Mouse (Mus musculus): Measurements from ENCODE around the gene Ppp5c.

DNA sequence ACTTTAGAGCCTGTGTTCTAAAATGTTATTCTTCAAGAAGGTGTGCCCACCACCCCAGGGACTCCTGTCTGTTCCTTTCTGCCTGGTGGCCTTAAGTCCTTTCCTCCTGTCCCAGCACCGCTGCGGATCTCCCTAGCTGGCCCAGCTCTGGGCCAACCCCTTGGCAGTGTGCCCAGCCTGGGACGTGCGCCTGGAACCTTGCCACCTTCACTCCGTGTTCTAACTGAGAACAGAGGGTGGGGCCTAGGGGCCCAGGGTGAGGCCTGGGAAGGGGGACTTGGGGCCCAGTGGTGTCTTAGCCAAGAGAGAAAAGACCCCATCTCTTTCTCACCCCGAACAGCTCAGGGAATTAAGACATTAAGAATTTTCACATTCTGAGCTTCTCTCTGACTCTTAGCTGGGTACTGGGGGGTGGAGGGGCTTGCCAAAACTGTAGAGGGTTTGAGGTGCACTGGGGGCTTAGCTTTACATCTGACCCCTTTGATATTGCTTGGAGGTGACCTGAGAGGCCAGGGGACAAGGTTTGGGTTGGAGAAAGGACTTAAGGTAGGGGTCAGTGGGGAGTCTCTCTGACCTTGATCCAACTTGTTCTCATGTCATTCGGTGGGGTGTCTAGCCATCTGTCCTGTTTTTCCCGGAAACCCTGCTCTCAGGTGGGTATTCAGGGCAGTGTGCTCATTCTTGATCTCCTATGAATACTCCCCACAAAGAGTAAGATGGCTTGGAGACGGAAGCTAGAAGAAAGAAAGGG is 32.5 kb upstream of the Ppp5c start:
- no peak for TF ChIP-seq CTCF (IDR thresholded peaks at IDR 0.05; ENCODE audit: extremely low read depth, insufficient read depth, insufficient read length, insufficient replicate concordance)
- no peak for TF ChIP-seq POLR2A (IDR thresholded peaks at IDR 0.05; ENCODE audit: low read depth, low read length)
